Mouse (Mus musculus) mouse trophoblast stem cell (cell line): ENCODE data around the gene Arntl.

ENCODE experiments used
- in situ Hi-C, 2 experiments: fragments of 300-500 bp; cut with MseI, MboI; formaldehyde crosslinking; loops; 2 replicates in 1 of 2; 3 replicates in 1 of 2; pipeline ENCODE4 v1.15.1; 2025

The Arntl gene

GRCm38 (mm10) chr7:113207471-113208387, 464 bp downstream of the Arntl start:
- in situ Hi-C loops: no loop called here

- in situ Hi-C loops: no loop called here
Measured at GRCm38 (mm10) chr7:113208388-113208753, 1.1 kb downstream of the Arntl start.

GRCm38 (mm10) chr7:113210441-113210840, 3.2 kb downstream of the Arntl start:
- in situ Hi-C loops: no loop called here

- in situ Hi-C loops: no loop called here
Measured at GRCm38 (mm10) chr7:113214245-113215169, 7.2 kb downstream of the Arntl start.

- in situ Hi-C loops: no loop called here
Measured at GRCm38 (mm10) chr7:113216152-113216551, 8.9 kb downstream of the Arntl start.

GRCm38 (mm10) chr7:113219416-113219815, 12.2 kb downstream of the Arntl start:
- in situ Hi-C loops: no loop called here

GRCm38 (mm10) chr7:113219864-113220263, 12.6 kb downstream of the Arntl start:
- in situ Hi-C loops: no loop called here

- in situ Hi-C loops: no loop called here
Measured at GRCm38 (mm10) chr7:113220691-113221238, 13.5 kb downstream of the Arntl start.

- in situ Hi-C loops: no loop called here
Measured at GRCm38 (mm10) chr7:113222821-113223220, 15.6 kb downstream of the Arntl start.

GRCm38 (mm10) chr7:113224620-113225019, 17.4 kb downstream of the Arntl start:
- in situ Hi-C loops: no loop called here

GRCm38 (mm10) chr7:113228498-113228897, 21.2 kb downstream of the Arntl start:
- in situ Hi-C loops: no loop called here

- in situ Hi-C loops: no loop called here
Measured at GRCm38 (mm10) chr7:113236135-113236534, 28.9 kb downstream of the Arntl start.

GRCm38 (mm10) chr7:113238365-113238764, 31.1 kb downstream of the Arntl start:
- in situ Hi-C loops: no loop called here

GRCm38 (mm10) chr7:113239448-113240130, 32.3 kb downstream of the Arntl start:
- in situ Hi-C loops: no loop called here

GRCm38 (mm10) chr7:113240438-113240837, 33.2 kb downstream of the Arntl start:
- in situ Hi-C loops: no loop called here

- in situ Hi-C loops: no loop called here
Measured at GRCm38 (mm10) chr7:113241901-113242661, 34.8 kb downstream of the Arntl start.

- in situ Hi-C loops: no loop called here
Measured at GRCm38 (mm10) chr7:113242688-113243087, 35.4 kb downstream of the Arntl start.

GRCm38 (mm10) chr7:113245144-113245543, 37.9 kb downstream of the Arntl start:
- in situ Hi-C loops: no loop called here

GRCm38 (mm10) chr7:113246512-113246911, 39.2 kb downstream of the Arntl start:
- in situ Hi-C loops: no loop called here

- in situ Hi-C loops: no loop called here
Measured at GRCm38 (mm10) chr7:113247167-113247566, 39.9 kb downstream of the Arntl start.
